Mouse (Mus musculus) liver, adult 2 months (tissue): ENCODE data around the gene Elmo3.
"Not testable (repeated sequence)": the region's sequence is repeated elsewhere in the genome, so short reads cannot be mapped to it uniquely, and the experiment has no call there.

Experiments used
- CTCF ChIP-seq: fragments of 200-500 bp; IDR thresholded peaks from 2 replicates; pipeline ENCODE4 v1.5.1; 2011; ENCODE audit warnings: low read depth, low read length, control low read depth
- POLR2A ChIP-seq: fragments of 200-500 bp; IDR thresholded peaks from 2 replicates; pipeline ENCODE4 v1.6.1; 2011; ENCODE audit warnings: low read length, control low read depth; ENCODE audit not compliant: insufficient read depth; ENCODE audit errors: extremely low read depth

GRCm38 (mm10) chr8:105291802-105292201, 13.6 kb upstream of the Elmo3 start:
- not testable (repeated sequence) for TF ChIP-seq CTCF, POLR2A
